Mouse (Mus musculus): Measurements from ENCODE around the gene Bub1b. TPM values are rescaled to one million over a fixed set of nuclear protein-coding genes. Genes with fewer than 3 reads are reported as not detected.

Gene Bub1b
- polyA plus RNA-seq, 1 experiment: 2.7 TPM

- no peak for DNase-seq (ENCODE audit: low read depth)
Measured at GRCm38 (mm10) chr2:118664975-118665516, 67.0 kb downstream of the Bub1b start.

GRCm38 (mm10) chr2:118665616-118666015, 67.6 kb downstream of the Bub1b start:
- no peak for DNase-seq (ENCODE audit: low read depth)

- no peak for DNase-seq (ENCODE audit: low read depth)
Measured at GRCm38 (mm10) chr2:118667181-118667580, 69.2 kb downstream of the Bub1b start.

GRCm38 (mm10) chr2:118669245-118669644, 71.2 kb downstream of the Bub1b start:
- no peak for DNase-seq (ENCODE audit: low read depth)

- no peak for DNase-seq (ENCODE audit: low read depth)
Measured at GRCm38 (mm10) chr2:118669785-118670184, 71.8 kb downstream of the Bub1b start.

- no peak for DNase-seq (ENCODE audit: low read depth)
Measured at GRCm38 (mm10) chr2:118671728-118672127, 73.7 kb downstream of the Bub1b start.

GRCm38 (mm10) chr2:118673686-118674465, 75.9 kb downstream of the Bub1b start:
- DNase-seq (ENCODE audit: low read depth): no peak

- DNase-seq (ENCODE audit: low read depth): no peak
Measured at GRCm38 (mm10) chr2:118674500-118674899, 76.5 kb downstream of the Bub1b start.

- no peak for DNase-seq (ENCODE audit: low read depth)
Measured at GRCm38 (mm10) chr2:118676839-118677741, 79.1 kb downstream of the Bub1b start.

- DNase-seq (ENCODE audit: low read depth): no peak
Measured at GRCm38 (mm10) chr2:118677817-118678216, 79.8 kb downstream of the Bub1b start.

GRCm38 (mm10) chr2:118679577-118679976, 81.6 kb downstream of the Bub1b start:
- DNase-seq (ENCODE audit: low read depth): no peak

GRCm38 (mm10) chr2:118680926-118681325, 82.9 kb downstream of the Bub1b start:
- DNase-seq (ENCODE audit: low read depth): no peak

GRCm38 (mm10) chr2:118682544-118683260, 84.7 kb downstream of the Bub1b start:
- DNase-seq (ENCODE audit: low read depth): no peak

- no peak for DNase-seq (ENCODE audit: low read depth)
Measured at GRCm38 (mm10) chr2:118685088-118685487, 87.1 kb downstream of the Bub1b start.

GRCm38 (mm10) chr2:118686693-118687092, 88.7 kb downstream of the Bub1b start:
- no peak for DNase-seq (ENCODE audit: low read depth)

GRCm38 (mm10) chr2:118687791-118688190, 89.8 kb downstream of the Bub1b start:
- no peak for DNase-seq (ENCODE audit: low read depth)

GRCm38 (mm10) chr2:118689875-118690274, 91.9 kb downstream of the Bub1b start:
- no peak for DNase-seq (ENCODE audit: low read depth)

Other genes with a start within 250 kb of the Bub1b start
- 0.15 and 0.19 TPM in 2 replicates for gene Gpr176, start 224.8 kb upstream of the Bub1b start, polyA plus RNA-seq (2012; rRNA removed)
- 12.6 and 12.7 TPM in 2 replicates for gene Eif2ak4, start 209.6 kb upstream of the Bub1b start, polyA plus RNA-seq (2012; rRNA removed)
- gene Srp14, start 118.5 kb upstream of the Bub1b start, polyA plus RNA-seq (2012; rRNA removed): 86.6 and 111 TPM in 2 replicates
- gene Bmf, start 48.5 kb upstream of the Bub1b start, polyA plus RNA-seq (2012; rRNA removed): 15.8 and 19.2 TPM in 2 replicates
- 1.8 and 2.3 TPM in 2 replicates for gene Pak6, start 65.1 kb downstream of the Bub1b start, polyA plus RNA-seq (2012; rRNA removed)
- 0.01 and 0.18 TPM in 2 replicates for gene Ankrd63, start 105.8 kb downstream of the Bub1b start, polyA plus RNA-seq (2012; rRNA removed)
- gene Plcb2, start 130.2 kb downstream of the Bub1b start, polyA plus RNA-seq (2012; rRNA removed): 1.6 and 2.1 TPM in 2 replicates
- 13.7 and 19.1 TPM in 2 replicates for gene Inafm2, start 147.5 kb downstream of the Bub1b start, polyA plus RNA-seq (2012; rRNA removed)
- gene Ccdc9b, start 164.4 kb downstream of the Bub1b start, polyA plus RNA-seq (2012; rRNA removed): 9.7 and 14.1 TPM in 2 replicates
- gene Phgr1, start 174.6 kb downstream of the Bub1b start, polyA plus RNA-seq (2012; rRNA removed): 0.60 and 2.3 TPM in 2 replicates
- 2.1 and 4.8 TPM in 2 replicates for gene Disp2, start 181.5 kb downstream of the Bub1b start, polyA plus RNA-seq (2012; rRNA removed)
- 2.0 and 2.8 TPM in 2 replicates for gene Knstrn, start 215.8 kb downstream of the Bub1b start, polyA plus RNA-seq (2012; rRNA removed)